12 mouse cellular contexts compared by ENCODE assay signal in the genomic region with DNA sequence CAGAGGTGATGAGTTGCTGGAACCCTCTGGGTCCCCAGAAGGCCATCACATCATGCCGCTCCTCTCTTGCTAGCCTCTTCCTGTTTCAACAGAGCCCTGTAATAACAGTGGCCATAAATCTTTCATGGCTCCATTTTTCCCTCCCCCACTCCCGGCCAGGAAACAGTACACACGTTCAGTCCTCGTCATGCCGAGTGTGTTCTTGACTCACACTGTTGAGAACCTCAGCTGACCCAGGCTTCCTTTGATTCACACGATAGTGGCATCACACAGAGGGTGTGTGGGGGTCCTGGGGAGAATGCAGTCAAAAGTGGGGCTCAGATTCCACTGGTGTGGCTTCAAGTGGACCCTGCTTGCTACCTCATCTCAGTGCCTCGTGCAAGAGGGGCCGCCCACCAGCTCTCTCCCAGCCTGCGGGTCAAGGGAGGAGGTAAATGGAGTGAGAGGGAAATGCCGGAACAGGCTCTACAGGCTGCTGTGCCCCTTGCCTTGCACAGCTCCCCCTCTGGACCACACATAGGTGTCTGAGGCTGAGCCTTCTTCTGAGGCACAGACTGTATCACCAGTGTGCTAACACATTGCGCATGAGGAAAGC. TPM values are rescaled to one million over a fixed set of nuclear protein-coding genes. Genes with fewer than 3 reads are reported as not detected.
DNase-seq lines count a peak whose midpoint lies in the region; ATAC-seq lines count a peak whose summit lies in the region.
"Had no signal": no experiment of that assay in that cellular context is flagged by ENCODE, and none has a peak within 500 bp of the region (broad histone marks: within the 10 kb centered on the region; RNA-seq: fewer than 3 reads in every experiment).

No protein-coding gene starts in this region.

- H3K9me3 ChIP-seq in neural tube, embryonic 14.5 days (ENCODE audit: control insufficient read depth, low read length): no peaks in the 10 kb centered on the region
- no peaks in the 10 kb centered on the region for H3K9me3 ChIP-seq in forebrain, embryonic 14.5 days (replicated peaks; ENCODE audit: control insufficient read depth, low read length)
- H3K9me3 ChIP-seq: liver, embryonic 12.5 days had no signal

- peaks cover 25% of the 10 kb centered on the region for H3K4me1 ChIP-seq in neural tube, embryonic 14.5 days (ENCODE audit: control insufficient read depth, insufficient read depth, low read length)
- H3K4me1 ChIP-seq in forebrain, embryonic 14.5 days (ENCODE audit: control insufficient read depth, insufficient read depth, low read length): peaks cover 8% of the 10 kb centered on the region; the same call in 1 of the 2 replicates

- ATAC-seq in neural tube, embryonic 14.5 days (ENCODE audit: low read depth): no peak
- no peak for ATAC-seq in forebrain, embryonic 14.5 days
- ATAC-seq: activated CD4-positive, CD25-positive, alpha-beta regulatory T cell, adult 4 months; liver, embryonic 12.5 days had no signal

- H3K36me3 ChIP-seq in neural tube, embryonic 14.5 days (ENCODE audit: control insufficient read depth, insufficient read depth, low read length): no peaks in the 10 kb centered on the region
- peaks cover 3% of the 10 kb centered on the region; the same call in 1 of the 2 replicates for H3K36me3 ChIP-seq in forebrain, embryonic 14.5 days (ENCODE audit: control insufficient read depth, insufficient read depth, low read length)

- DNase-seq in lung, postnatal 10 days: peak; percentile 36
- DNase-seq in lung, adult 18-20 months: no peak
- peak; percentile 32 for DNase-seq in embryo, embryonic 9.5 days (ENCODE audit: extremely low spot score)
- peak; percentile 71 for DNase-seq in kidney, postnatal 10 days
- no peak for DNase-seq in heart, postnatal 25 days (ENCODE audit: low spot score)
- no peak for DNase-seq in forebrain, embryonic 14.5 days (ENCODE audit: low spot score)
- DNase-seq: cerebellum, postnatal 10 days; midbrain, embryonic 14.5 days had no signal

- no peak overlapping the region for H3K9ac ChIP-seq in neural tube, embryonic 14.5 days (replicated peaks; ENCODE audit: low read depth, low read length)
- no peak overlapping the region for H3K9ac ChIP-seq in forebrain, embryonic 14.5 days (ENCODE audit: low read length)
- H3K9ac ChIP-seq: liver, embryonic 12.5 days had no signal

- peak overlapping the region; percentile 57 for H3K27ac ChIP-seq in neural tube, embryonic 14.5 days (ENCODE audit: low read depth, low read length)
- no peak overlapping the region for H3K27ac ChIP-seq in forebrain, embryonic 14.5 days (ENCODE audit: low read depth, low read length)
- H3K27ac ChIP-seq: forebrain, embryonic 10.5 days; liver, embryonic 12.5 days had no signal

- intact Hi-C loops in heart, postnatal 25 days (cut with DNase I): loop anchor here (1.0 kb wide), 1 partner anchor 127 kb away; no protein-coding TSS in a partner anchor

- 30% methylated on average over 11 of the region's 11 CpGs for WGBS in neural tube, embryonic 14.5 days
- 79% methylated on average over 11 of the region's 11 CpGs for WGBS in forebrain, embryonic 14.5 days

- peak overlapping the region; percentile 6; the same call in 1 of the 2 replicates for H3K4me2 ChIP-seq in neural tube, embryonic 14.5 days (ENCODE audit: low read depth, low read length)
- H3K4me2 ChIP-seq in forebrain, embryonic 14.5 days (ENCODE audit: low read length): no peak overlapping the region
- H3K4me2 ChIP-seq: liver, embryonic 12.5 days had no signal

- H3K27me3 ChIP-seq in neural tube, embryonic 14.5 days (ENCODE audit: control insufficient read depth, insufficient read depth, low read length): no peaks in the 10 kb centered on the region
- H3K27me3 ChIP-seq in forebrain, embryonic 14.5 days (replicated peaks; ENCODE audit: control insufficient read depth, insufficient read depth, low read length): no peaks in the 10 kb centered on the region

- no peak overlapping the region for H3K4me3 ChIP-seq in neural tube, embryonic 14.5 days (ENCODE audit: low read depth, low read length)
- H3K4me3 ChIP-seq in forebrain, embryonic 14.5 days (ENCODE audit: low read depth, low read length): no peak overlapping the region
- H3K4me3 ChIP-seq: forebrain, embryonic 10.5 days; liver, embryonic 12.5 days had no signal

RNA-seq across cellular contexts. Expression of gene Lemd2, which starts 2.9 kb away (rescaled TPM):
- 15.6 and 18.0 TPM in 2 replicates for polyA plus RNA-seq in neural tube, embryonic 14.5 days (2014; fragmentation: Nextera tagmentation; extraction: Ambion mirVana)
- 10 to 100 TPM; 28.8 to 29.4 TPM for total RNA-seq in heart, postnatal 25 days (2021)
- 11.3 and 14.8 TPM in 2 replicates for polyA plus RNA-seq in forebrain, embryonic 14.5 days (2014; fragmentation: Nextera tagmentation; extraction: Ambion mirVana)

RNA-seq across cellular contexts. Expression of gene Ip6k3, which starts 39.6 kb away (rescaled TPM):
- polyA plus RNA-seq in neural tube, embryonic 14.5 days (2014; fragmentation: Nextera tagmentation; extraction: Ambion mirVana): 0.44 and 0.62 TPM in 2 replicates
- 1 to 10 TPM; 8.6 to 9.4 TPM for total RNA-seq in heart, postnatal 25 days (2021)
- polyA plus RNA-seq in forebrain, embryonic 14.5 days (2014; fragmentation: Nextera tagmentation; extraction: Ambion mirVana): 0.21 and 0.28 TPM in 2 replicates
- polyA plus RNA-seq: activated CD4-positive, CD25-positive, alpha-beta regulatory T cell, adult 4 months had no signal

Comparison
In these comparisons a context has a peak if more than half of its experiments do, and no peak if none do; other contexts are left out.
1. DNase-seq: peak in lung, postnatal 10 days (single experiment), embryo, embryonic 9.5 days (single experiment) and kidney, postnatal 10 days (single experiment); none in lung, adult 18-20 months (0 of 2), heart, postnatal 25 days (single experiment) and forebrain, embryonic 14.5 days (single experiment).